Mouse (Mus musculus) bone marrow macrophage, adult 2 months (primary cell): ENCODE results near the gene Ly6g6d. TPM values are rescaled to one million over a fixed set of nuclear protein-coding genes. Genes with fewer than 3 reads are reported as not detected.

Experiments
- H3K27ac ChIP-seq: 2 replicates; pipeline ENCODE4 v1.5.1; 2012; ENCODE audit warnings: low read depth, low read length; ENCODE audit not compliant: insufficient read depth
- H3K4me1 ChIP-seq: 2 replicates; pipeline ENCODE4 v1.6.1; 2012; ENCODE audit warnings: low read length; ENCODE audit not compliant: control insufficient read depth, insufficient read depth
- H3K4me3 ChIP-seq: 2 replicates; pipeline ENCODE4 v1.5.1; 2012; ENCODE audit warnings: mild to moderate bottlenecking, low read length, moderate library complexity; ENCODE audit not compliant: insufficient read depth
- CTCF ChIP-seq: IDR thresholded peaks from 2 replicates; pipeline ENCODE4 v1.5.1; 2012; ENCODE audit warnings: low read depth, mild to moderate bottlenecking, low read length, moderate library complexity
- POLR2A ChIP-seq: IDR thresholded peaks from 2 replicates; pipeline ENCODE4 v1.6.1; 2012; ENCODE audit warnings: mild to moderate bottlenecking, low read depth, low read length, borderline replicate concordance
- polyA plus RNA-seq: library from polyadenylated mRNA; stranded (reverse); fragments of >200 nt; gene quantifications from 2 replicates; pipeline ENCODE4 v1.2.4, GENCODE M21; 2012; ENCODE audit not compliant: missing spikeins, insufficient read depth, insufficient read length

The Ly6g6d gene
- polyA plus RNA-seq, 1 experiment = 1.0 TPM

DNA sequence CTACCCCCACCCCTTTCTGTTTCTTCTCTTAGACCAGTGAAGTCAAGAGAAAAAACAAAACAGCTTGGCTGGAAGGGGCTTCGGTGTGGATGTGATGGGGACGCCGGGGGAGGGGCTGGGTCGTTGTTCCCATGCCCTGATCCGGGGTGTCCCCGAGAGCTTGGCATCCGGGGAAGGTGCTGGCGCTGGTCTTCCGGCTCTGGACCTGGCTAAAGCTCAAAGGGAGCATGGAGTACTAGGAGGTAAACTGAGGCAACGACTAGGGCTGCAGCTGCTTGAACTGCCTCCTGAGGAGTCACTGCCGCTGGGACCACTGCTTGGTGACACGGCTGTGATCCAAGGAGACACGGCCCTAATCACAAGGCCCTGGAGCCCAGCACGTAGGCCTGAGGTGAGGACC lies 17.8 kb downstream of the Ly6g6d start:
- Histone ChIP-seq H3K4me1 (0 out of 2 replicates have a peak, but pooled peaks cover 2% of the 10 kb centered on the region), H3K4me3 (no peak overlapping the region), H3K27ac (no peak overlapping the region)
- no peak for TF ChIP-seq POLR2A
- no peak for TF ChIP-seq CTCF

DNA sequence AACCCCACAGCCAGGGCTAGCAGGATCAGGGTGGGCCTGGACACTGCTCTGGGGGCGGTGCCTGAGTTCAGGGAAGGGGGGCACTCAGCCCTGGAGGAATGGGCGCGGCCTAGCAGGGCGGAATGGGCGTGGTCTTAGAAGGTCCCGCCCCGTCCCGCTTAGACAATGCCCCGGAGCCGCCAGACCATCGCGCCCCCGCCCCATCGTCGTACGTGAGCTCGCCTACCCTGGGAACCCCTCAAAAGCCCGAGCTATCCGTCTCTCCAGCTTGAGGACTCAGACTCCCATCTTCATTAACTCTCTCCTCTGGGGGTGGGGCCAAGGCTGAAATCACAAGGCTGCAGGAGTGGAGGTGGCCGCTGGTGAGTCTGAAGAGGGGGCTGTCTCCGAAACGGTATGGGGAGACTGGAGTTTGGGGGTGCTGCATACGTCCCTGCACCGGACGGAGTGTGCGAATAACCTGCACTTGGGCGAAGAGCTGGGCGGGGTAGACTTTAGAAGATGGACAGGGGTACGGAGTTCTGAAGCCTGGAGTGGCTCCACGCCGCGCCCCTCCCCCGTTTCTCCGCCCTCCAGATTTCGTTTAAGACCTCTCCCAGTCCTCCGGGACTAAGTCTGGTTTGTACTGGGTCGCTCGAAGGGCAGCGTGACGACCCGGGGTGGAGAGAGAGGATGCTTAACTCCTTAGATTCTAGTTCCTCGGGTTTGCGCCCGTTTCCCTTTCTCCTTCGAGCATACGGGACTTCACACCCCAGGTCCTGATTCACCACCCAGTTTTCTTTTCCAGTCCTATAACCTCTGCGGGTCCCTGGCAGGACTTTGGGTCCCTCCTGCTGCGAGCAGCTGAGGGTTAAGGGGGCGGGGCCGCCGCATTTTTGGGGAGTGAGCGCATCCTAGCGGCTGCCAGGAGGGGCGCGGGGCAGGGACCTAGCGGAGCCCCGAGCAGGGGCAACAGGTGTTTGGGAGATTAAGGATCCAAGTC lies 18.7 kb downstream of the Ly6g6d start, which contains the start of gene Ddah2:
Ddah2 (plus strand) TSS at position 125 of the 982 bp plus-strand sequence.
- peaks cover 1% of the 10 kb centered on the region; the same call in 1 of the 2 replicates for H3K4me1 ChIP-seq
- TF ChIP-seq CTCF = peak; percentile 65
- no peak for TF ChIP-seq POLR2A
- no peak within 1 kb of the TSS for H3K27ac ChIP-seq

DNA sequence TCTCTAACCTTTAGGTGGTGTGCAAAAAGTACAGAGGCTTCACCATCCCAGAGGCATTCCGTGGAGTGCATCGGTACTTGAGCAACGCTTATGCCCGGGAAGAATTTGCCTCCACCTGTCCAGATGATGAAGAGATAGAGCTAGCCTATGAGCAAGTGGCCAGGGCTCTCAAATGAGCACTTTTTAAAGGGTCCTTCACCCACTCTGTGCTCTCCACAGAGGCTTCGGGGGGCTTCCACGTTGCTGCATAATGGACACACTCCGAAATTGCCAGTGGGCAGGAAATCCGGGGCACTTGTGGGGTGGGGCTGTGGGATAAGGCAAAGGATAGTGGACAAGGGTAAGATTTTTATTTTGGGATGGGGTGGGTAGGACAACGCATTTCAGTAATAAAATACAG lies 19.5 kb downstream of the Ly6g6d start:
- Histone ChIP-seq H3K4me1 (peaks cover 7% of the 10 kb centered on the region), H3K4me3 (no peak overlapping the region), H3K27ac (no peak overlapping the region)
- TF ChIP-seq CTCF (no peak), POLR2A (no peak)

More for the DNA sequence above, 18.7 kb downstream of the Ly6g6d start, which contains the start of gene Ddah2:
- H3K4me3 ChIP-seq = peak within 1 kb of the TSS; percentile 57

DNA sequence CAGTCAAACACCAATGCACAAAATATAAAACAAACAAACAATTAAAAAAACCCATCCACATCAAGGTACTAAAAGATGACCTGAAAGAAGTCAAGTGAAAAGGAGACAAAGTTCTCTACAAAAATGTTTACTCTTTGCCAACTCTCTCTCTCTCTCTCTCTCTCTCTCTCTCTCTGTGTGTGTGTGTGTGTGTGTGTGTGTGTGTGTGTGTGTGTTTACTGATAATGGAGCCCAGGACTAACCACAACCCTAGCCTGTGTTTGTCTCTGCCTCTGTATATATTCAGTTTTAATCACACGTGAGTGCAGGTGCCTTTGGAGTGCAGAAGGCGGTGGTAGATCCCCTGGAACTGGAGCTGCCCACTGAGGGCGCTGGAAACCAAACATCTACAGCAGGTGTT lies 20.8 kb downstream of the Ly6g6d start:
- TF ChIP-seq CTCF (no peak), POLR2A (no peak)
- H3K4me1 ChIP-seq = peaks cover 17% of the 10 kb centered on the region
- H3K4me3 ChIP-seq = no peak overlapping the region
- H3K27ac ChIP-seq = no peak overlapping the region

DNA sequence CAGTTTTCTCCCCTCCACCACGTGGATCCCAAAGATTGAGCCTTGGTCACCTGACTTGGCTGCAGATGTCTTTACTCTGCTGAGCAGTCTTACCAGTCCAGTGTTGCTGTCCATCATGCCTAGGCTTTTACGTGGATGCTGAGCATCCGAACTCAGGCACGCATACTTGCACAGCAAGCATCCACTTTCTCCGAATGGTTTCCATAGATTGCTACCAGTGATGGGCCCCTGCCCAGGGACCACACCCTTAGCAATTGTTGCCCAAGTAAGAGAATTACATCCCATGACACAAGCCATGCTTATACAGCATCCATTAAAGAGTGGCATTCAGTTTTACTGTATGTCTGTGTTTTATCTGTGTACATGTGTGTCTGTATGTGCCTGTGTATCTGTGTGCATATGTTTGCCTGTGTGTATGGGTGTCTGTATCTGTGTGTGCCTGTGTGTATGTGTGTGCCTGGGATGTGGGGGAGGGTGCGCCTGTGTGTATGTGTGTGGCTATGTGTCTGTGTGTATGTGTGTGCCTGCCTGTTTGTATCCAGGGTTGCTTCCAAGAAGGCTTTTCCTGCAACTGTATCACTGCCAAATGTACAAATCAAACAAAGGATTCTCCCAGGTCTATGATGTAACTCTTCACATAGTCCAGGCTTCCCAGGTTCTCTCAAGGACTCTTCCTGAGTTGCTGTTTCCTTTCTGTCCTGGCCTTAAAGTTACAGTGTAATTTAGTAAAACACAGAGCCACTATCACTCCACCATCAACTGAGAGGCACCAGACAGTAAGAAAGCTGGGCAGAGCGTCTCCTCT lies 22.0 kb downstream of the Ly6g6d start:
- TF ChIP-seq POLR2A (no peak), CTCF (no peak)
- H3K4me3 ChIP-seq = no peak overlapping the region
- H3K4me1 ChIP-seq = peaks cover 18% of the 10 kb centered on the region
- H3K27ac ChIP-seq = no peak overlapping the region

DNA sequence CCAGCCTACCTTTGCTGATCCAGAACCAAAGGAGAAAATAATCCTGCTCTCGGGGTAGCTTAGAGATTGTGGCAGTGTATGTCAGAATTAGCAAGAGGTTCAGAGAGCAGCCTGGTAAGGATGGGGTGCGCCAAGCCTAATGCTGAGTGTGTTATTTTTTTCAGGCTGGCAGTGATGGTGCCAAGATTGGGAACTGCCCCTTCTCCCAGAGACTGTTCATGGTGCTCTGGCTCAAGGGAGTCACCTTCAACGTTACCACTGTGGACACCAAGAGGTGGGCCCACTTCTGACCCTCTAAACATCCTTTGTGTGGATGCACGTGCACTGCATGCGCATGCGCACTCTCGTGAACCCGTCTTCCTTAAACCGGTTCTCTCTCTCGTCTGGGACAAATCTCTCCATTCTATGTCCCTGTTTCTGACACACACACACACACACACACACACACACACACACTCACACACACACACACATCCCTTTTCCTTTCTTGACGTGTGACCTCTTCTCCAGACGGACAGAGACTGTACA lies 25.5 kb downstream of the Ly6g6d start:
- H3K4me1 ChIP-seq = peaks cover 31% of the 10 kb centered on the region
- H3K4me3 ChIP-seq = peak overlapping the region; percentile 86
- H3K27ac ChIP-seq = peak overlapping the region; percentile 99
- no peak for TF ChIP-seq CTCF
- TF ChIP-seq POLR2A = no peak

DNA sequence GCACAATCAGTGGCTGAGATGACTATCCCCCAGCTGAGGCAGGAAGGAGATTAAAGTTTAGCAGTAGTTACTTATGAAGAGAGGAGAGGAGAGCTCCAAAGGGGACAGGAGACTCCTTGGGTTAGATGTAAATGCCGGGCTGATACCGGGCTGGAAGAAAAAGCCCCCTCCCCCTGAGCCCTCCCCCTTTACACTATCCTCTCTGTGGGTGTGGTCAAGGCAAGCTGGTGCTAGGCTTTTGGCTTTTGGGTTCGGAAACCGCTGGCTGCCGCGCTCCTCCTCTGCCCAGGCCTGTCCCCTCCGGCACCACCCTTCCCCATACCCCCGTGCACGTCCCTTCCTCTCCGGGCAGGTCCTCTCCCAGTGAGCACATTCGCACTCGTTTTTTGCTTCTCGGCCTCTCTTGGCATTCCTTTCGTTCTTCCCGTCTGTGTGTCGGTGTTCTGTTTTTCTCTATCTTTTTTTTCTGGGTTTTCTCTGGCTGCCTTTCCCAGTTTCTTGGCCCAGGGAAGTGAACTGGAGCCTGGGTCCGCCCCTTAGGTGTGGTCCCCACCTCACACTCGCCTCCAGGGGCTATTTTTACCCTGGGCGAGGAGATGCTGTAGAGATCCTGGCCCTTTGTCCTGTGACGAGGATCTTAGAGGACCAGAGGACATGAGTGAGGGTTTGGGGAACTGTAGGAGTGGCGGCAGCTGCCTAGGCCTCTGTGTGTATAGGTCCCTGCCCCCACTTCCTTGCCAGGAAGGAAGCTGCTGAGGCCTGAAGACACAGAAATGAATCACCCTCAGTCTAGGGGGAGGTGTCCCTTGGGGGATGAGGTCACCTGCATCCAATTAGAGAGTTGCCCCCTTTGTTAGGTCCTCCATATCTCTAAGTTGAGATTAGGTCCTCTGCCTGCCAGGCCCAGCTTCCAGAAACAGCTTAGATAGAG lies 26.4 kb downstream of the Ly6g6d start:
- TF ChIP-seq CTCF (no peak; the same call in 1 of the 2 replicates), POLR2A (no peak; the same call in 1 of the 2 replicates)
- Histone ChIP-seq H3K4me3 (peak overlapping the region; percentile 86), H3K4me1 (peaks cover 32% of the 10 kb centered on the region), H3K27ac (peak overlapping the region; percentile 99)

DNA sequence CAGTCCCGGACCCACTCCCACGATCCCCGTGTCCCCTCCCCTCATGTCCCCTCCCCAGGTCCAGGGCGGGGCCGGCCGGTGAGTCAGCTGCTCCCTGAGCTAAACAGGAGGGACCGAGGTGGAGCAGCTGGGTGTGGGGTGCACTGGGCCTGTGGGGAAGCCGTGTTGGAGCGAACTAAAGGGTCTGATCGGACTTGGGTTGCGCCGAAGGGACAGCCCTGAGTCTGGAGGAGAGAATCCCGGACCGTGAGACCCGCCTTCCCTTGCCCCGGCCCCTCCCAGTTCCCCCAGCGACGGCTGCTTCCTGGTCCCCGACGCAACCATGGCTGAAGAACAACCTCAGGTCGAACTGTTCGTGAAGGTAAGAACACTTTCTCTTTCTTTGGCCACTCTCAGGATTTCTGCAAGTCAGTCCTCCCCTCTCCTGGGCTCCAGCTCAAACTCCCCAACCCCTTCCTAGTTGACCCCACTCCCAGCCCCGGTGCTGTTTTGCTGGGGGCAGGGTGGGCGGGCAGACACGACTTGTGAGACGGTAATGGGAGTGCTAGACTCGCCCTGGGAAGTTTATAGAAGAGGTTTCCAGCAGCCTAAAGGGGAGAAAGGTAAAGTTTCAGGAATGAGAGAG lies 27.6 kb downstream of the Ly6g6d start:
- H3K4me3 ChIP-seq = peak overlapping the region; percentile 86
- no peak for TF ChIP-seq CTCF
- H3K27ac ChIP-seq = peak overlapping the region; percentile 99
- H3K4me1 ChIP-seq = peaks cover 38% of the 10 kb centered on the region

DNA sequence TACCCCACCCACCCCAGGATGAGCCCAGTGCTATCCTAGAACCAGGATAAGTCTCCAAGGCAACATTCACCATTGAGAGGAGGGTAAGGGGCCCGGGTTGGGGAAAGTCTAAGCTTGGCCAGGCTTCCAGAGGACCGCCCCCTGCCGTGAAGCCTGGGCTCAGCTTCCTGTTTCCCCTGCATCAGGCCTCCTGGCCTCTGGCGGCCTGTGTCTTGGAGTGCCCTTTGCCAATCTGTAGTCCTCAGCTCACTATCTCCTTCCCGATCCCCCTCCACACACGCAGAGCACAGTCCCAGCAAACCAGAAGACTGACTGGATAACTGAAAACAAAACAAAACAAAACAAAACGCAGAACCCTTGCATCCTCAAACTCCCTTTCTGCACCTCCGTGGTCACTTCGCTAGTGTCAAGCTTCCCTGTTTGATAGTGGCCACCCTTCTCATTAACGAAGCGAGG lies 28.3 kb downstream of the Ly6g6d start, which contains the start of gene Clic1:
Clic1 (plus strand) TSS at position 406 of the 456 bp plus-strand sequence.
- Histone ChIP-seq H3K4me1 (peaks cover 44% of the 10 kb centered on the region), H3K4me3 (peak within 1 kb of the TSS; percentile 86), H3K27ac (peak within 1 kb of the TSS; percentile 99)
- TF ChIP-seq CTCF (no peak), POLR2A (0 out of 2 replicates have a peak, but pooled peaks have one; percentile 0)
